In genomic region chr5:117345432-117345976, GRCm38 (mm10) we compare ENCODE assay signal across 19 mouse cellular contexts.
"Had no signal": no experiment of that assay in that cellular context is flagged by ENCODE, and none has a peak within 500 bp of the region (broad histone marks: within the 10 kb centered on the region; RNA-seq: fewer than 3 reads in every experiment).

No protein-coding gene starts in this region.

- DNase-seq: kidney, adult 11 months; kidney, adult 8-10 months; kidney, postnatal 25 days; layer of hippocampus, adult 9-11 months; layer of hippocampus, postnatal 36 days; liver, embryonic 13.5 days; lung, embryonic 14.5 days; retina, postnatal 1 day; right cerebral cortex, postnatal 25 days; thymus, adult 18-20 months; thymus, postnatal 14 days; thymus, postnatal 4 days had no signal

- H3K4me2 ChIP-seq: liver, embryonic 13.5 days; lung, embryonic 14.5 days; midbrain, embryonic 13.5 days; neural tube, embryonic 13.5 days had no signal

- H3K27me3 ChIP-seq: liver, embryonic 13.5 days; midbrain, embryonic 13.5 days; neural tube, embryonic 13.5 days had no signal

- H3K4me1 ChIP-seq: midbrain, embryonic 13.5 days; neural tube, embryonic 13.5 days had no signal

- H3K27ac ChIP-seq: layer of hippocampus, adult 2 months; left cerebral cortex, adult 2 months; liver, embryonic 13.5 days; midbrain, embryonic 13.5 days; neural tube, embryonic 13.5 days had no signal

- ATAC-seq: lung, postnatal 0 days; midbrain, embryonic 13.5 days; midbrain, embryonic 16.5 days had no signal

- H3K9me3 ChIP-seq: liver, embryonic 13.5 days; midbrain, embryonic 13.5 days; neural tube, embryonic 13.5 days had no signal

- H3K4me3 ChIP-seq: layer of hippocampus, adult 2 months; left cerebral cortex, adult 2 months; liver, embryonic 13.5 days; midbrain, embryonic 13.5 days; myocyte; neural tube, embryonic 13.5 days had no signal

- H3K9ac ChIP-seq: liver, embryonic 13.5 days; lung, embryonic 14.5 days; midbrain, embryonic 13.5 days; neural tube, embryonic 13.5 days had no signal

- H3K36me3 ChIP-seq: liver, embryonic 13.5 days; midbrain, embryonic 13.5 days; neural tube, embryonic 13.5 days had no signal
